Mouse (Mus musculus) forebrain, embryonic 12.5 days (tissue): ENCODE data around the gene Mmrn2. TPM values are rescaled to one million over a fixed set of nuclear protein-coding genes. Genes with fewer than 3 reads are reported as not detected.

Source experiments
- ATAC-seq: fragments of 200-750 bp; cut with Nextera tagmentation; 2 replicates; pipeline ENCODE4 v1.8.0; 2017; ENCODE audit warnings: moderate TSS enrichment; ENCODE audit not compliant: low FRiP score
- H3K27ac ChIP-seq: fragments of 300-500 bp; sonication (generic); 2 replicates; pipeline ENCODE4 v1.5.1; 2016; ENCODE audit warnings: mild to moderate bottlenecking
- H3K27me3 ChIP-seq: fragments of 300-500 bp; sonication (generic); 2 replicates; pipeline ENCODE4 v1.6.1; 2016; ENCODE audit warnings: mild to moderate bottlenecking
- H3K36me3 ChIP-seq: fragments of 300-500 bp; sonication (generic); replicated peaks from 2 replicates; pipeline ENCODE4 v1.6.1; 2016; ENCODE audit warnings: mild to moderate bottlenecking
- H3K4me1 ChIP-seq: fragments of 300-500 bp; sonication (generic); 2 replicates; pipeline ENCODE4 v1.6.1; 2016
- H3K4me2 ChIP-seq: fragments of 300-500 bp; sonication (generic); 2 replicates; pipeline ENCODE4 v1.6.1; 2016; ENCODE audit warnings: mild to moderate bottlenecking, moderate library complexity
- H3K4me3 ChIP-seq: fragments of 300-500 bp; sonication (generic); replicated peaks from 2 replicates; pipeline ENCODE4 v1.5.1; 2016; ENCODE audit warnings: mild to moderate bottlenecking
- H3K9ac ChIP-seq: fragments of 300-500 bp; sonication (generic); 2 replicates; pipeline ENCODE4 v1.6.1; 2016; ENCODE audit warnings: mild to moderate bottlenecking
- H3K9me3 ChIP-seq: fragments of 300-500 bp; sonication (generic); 2 replicates; pipeline ENCODE4 v1.6.1; 2016
- WGBS: fragments of 180-500 bp; shearing (Covaris S2); methylation state at CpG from one replicate; pipeline ENCODE4 v1.1.7; 2016; 5-methylcytosine and 5-hydroxymethylcytosine counted together
- polyA plus RNA-seq: library from polyadenylated mRNA; unstranded; fragments of >200 nt; fragmentation: Nextera tagmentation; extraction: Ambion mirVana; gene quantifications from 2 replicates; pipeline ENCODE4 v1.2.1, GENCODE M21; 2016

Gene Mmrn2
- polyA plus RNA-seq, 1 experiment from 2014 or later: 6.1 TPM

- Histone ChIP-seq H3K9me3 (no peaks in the 10 kb centered on the region), H3K9ac (no peak overlapping the region), H3K4me2 (no peak overlapping the region), H3K27ac (no peak overlapping the region), H3K4me3 (no peak overlapping the region), H3K27me3 (no peaks in the 10 kb centered on the region), H3K4me1 (no peaks in the 10 kb centered on the region), H3K36me3 (peaks cover 6% of the 10 kb centered on the region)
- no peak for ATAC-seq
- WGBS: 92% methylated on average over 8 of the region's 8 CpGs
These were observed 26.3 kb upstream of the Mmrn2 start for GRCm38 (mm10) chr14:34349007-34349406.

GRCm38 (mm10) chr14:34351660-34352059 lies 23.6 kb upstream of the Mmrn2 start:
- H3K9me3 ChIP-seq: no peaks in the 10 kb centered on the region
- no peaks in the 10 kb centered on the region for H3K36me3 ChIP-seq
- no peak overlapping the region for H3K4me3 ChIP-seq
- no peak for ATAC-seq
- no peak overlapping the region for H3K9ac ChIP-seq
- no peaks in the 10 kb centered on the region for H3K4me1 ChIP-seq
- H3K27me3 ChIP-seq: no peaks in the 10 kb centered on the region
- H3K4me2 ChIP-seq: no peak overlapping the region
- no peak overlapping the region for H3K27ac ChIP-seq
- WGBS: 72% methylated on average over 3 of the region's 3 CpGs

GRCm38 (mm10) chr14:34352523-34352922 lies 22.7 kb upstream of the Mmrn2 start:
- Histone ChIP-seq H3K4me3 (no peak overlapping the region), H3K4me1 (no peaks in the 10 kb centered on the region), H3K27me3 (0 out of 2 replicates have a peak, but pooled peaks cover under 1% of the 10 kb centered on the region), H3K36me3 (no peaks in the 10 kb centered on the region), H3K4me2 (no peak overlapping the region), H3K27ac (no peak overlapping the region), H3K9me3 (no peaks in the 10 kb centered on the region), H3K9ac (no peak overlapping the region)
- no peak for ATAC-seq
- 72% methylated on average over 6 of the region's 6 CpGs for WGBS

- no peak overlapping the region for H3K4me2 ChIP-seq
- H3K4me1 ChIP-seq: no peaks in the 10 kb centered on the region
- H3K9me3 ChIP-seq: no peaks in the 10 kb centered on the region
- H3K9ac ChIP-seq: no peak overlapping the region
- H3K4me3 ChIP-seq: no peak overlapping the region
- H3K36me3 ChIP-seq: no peaks in the 10 kb centered on the region
- H3K27me3 ChIP-seq: 0 out of 2 replicates have a peak, but pooled peaks cover 5% of the 10 kb centered on the region
- 84% methylated on average over 3 of the region's 3 CpGs for WGBS
- no peak for ATAC-seq
- H3K27ac ChIP-seq: no peak overlapping the region
These were observed 21.9 kb upstream of the Mmrn2 start for GRCm38 (mm10) chr14:34353326-34353725.

- H3K27me3 ChIP-seq: 0 out of 2 replicates have a peak, but pooled peaks cover 5% of the 10 kb centered on the region
- H3K9me3 ChIP-seq: no peaks in the 10 kb centered on the region
- H3K36me3 ChIP-seq: no peaks in the 10 kb centered on the region
- H3K4me1 ChIP-seq: no peaks in the 10 kb centered on the region
- no peak overlapping the region for H3K4me2 ChIP-seq
- no peak overlapping the region for H3K4me3 ChIP-seq
- no peak overlapping the region for H3K27ac ChIP-seq
- WGBS: 88% methylated on average over 4 of the region's 4 CpGs
- H3K9ac ChIP-seq: no peak overlapping the region
- no peak for ATAC-seq
These were observed 20.8 kb upstream of the Mmrn2 start for GRCm38 (mm10) chr14:34354456-34354855.

- Histone ChIP-seq H3K36me3 (no peaks in the 10 kb centered on the region), H3K4me3 (no peak within 1 kb of the TSS), H3K9ac (no peak within 1 kb of the TSS), H3K4me1 (no peaks in the 10 kb centered on the region), H3K27ac (no peak within 1 kb of the TSS), H3K27me3 (0 out of 2 replicates have a peak, but pooled peaks cover 5% of the 10 kb centered on the region), H3K4me2 (no peak within 1 kb of the TSS), H3K9me3 (no peaks in the 10 kb centered on the region)
- no peak for ATAC-seq
- 87% methylated on average over 6 of the region's 6 CpGs for WGBS
These were observed 20.0 kb upstream of the Mmrn2 start, which contains the start of gene Fam25c for GRCm38 (mm10) chr14:34355301-34355700. TSS of gene Fam25c (minus strand) at chr14:34355433.

- Histone ChIP-seq H3K4me1 (no peaks in the 10 kb centered on the region), H3K27ac (no peak overlapping the region), H3K27me3 (peaks cover 15% of the 10 kb centered on the region; the same call in 1 of the 2 replicates), H3K9me3 (no peaks in the 10 kb centered on the region), H3K9ac (no peak overlapping the region), H3K36me3 (no peaks in the 10 kb centered on the region), H3K4me2 (no peak overlapping the region), H3K4me3 (no peak overlapping the region)
- no peak for ATAC-seq
- 84% methylated on average over 7 of the region's 7 CpGs for WGBS
These were observed 17.4 kb upstream of the Mmrn2 start for GRCm38 (mm10) chr14:34357671-34358455.

- no peaks in the 10 kb centered on the region for H3K9me3 ChIP-seq
- peaks cover 7% of the 10 kb centered on the region for H3K4me1 ChIP-seq
- WGBS: 28% methylated on average over 5 of the region's 5 CpGs
These were observed 15.5 kb upstream of the Mmrn2 start for GRCm38 (mm10) chr14:34359676-34360244.

GRCm38 (mm10) chr14:34360251-34360650 lies 15.0 kb upstream of the Mmrn2 start:
- peaks cover 7% of the 10 kb centered on the region for H3K4me1 ChIP-seq
- H3K36me3 ChIP-seq: no peaks in the 10 kb centered on the region
- H3K4me2 ChIP-seq: no peak overlapping the region
- no peak overlapping the region for H3K4me3 ChIP-seq
- ATAC-seq: no peak
- no peak overlapping the region for H3K9ac ChIP-seq
- H3K27ac ChIP-seq: no peak overlapping the region
- 45% methylated on average over 6 of the region's 6 CpGs for WGBS
- H3K27me3 ChIP-seq: peaks cover 20% of the 10 kb centered on the region
- no peaks in the 10 kb centered on the region for H3K9me3 ChIP-seq

More at GRCm38 (mm10) chr14:34359676-34360244, 15.5 kb upstream of the Mmrn2 start:
- H3K4me3 ChIP-seq: no peak overlapping the region
- H3K9ac ChIP-seq: no peak overlapping the region
- no peaks in the 10 kb centered on the region for H3K36me3 ChIP-seq
- H3K27ac ChIP-seq: no peak overlapping the region
- ATAC-seq: no peak
- peaks cover 20% of the 10 kb centered on the region for H3K27me3 ChIP-seq
- H3K4me2 ChIP-seq: no peak overlapping the region

GRCm38 (mm10) chr14:34362135-34362534 lies 13.1 kb upstream of the Mmrn2 start:
- no peak overlapping the region for H3K4me3 ChIP-seq
- no peak overlapping the region for H3K9ac ChIP-seq
- no peak overlapping the region for H3K4me2 ChIP-seq
- WGBS: 80% methylated on average over 4 of the region's 4 CpGs
- no peak overlapping the region for H3K27ac ChIP-seq
- H3K36me3 ChIP-seq: no peaks in the 10 kb centered on the region
- H3K4me1 ChIP-seq: peaks cover 7% of the 10 kb centered on the region
- ATAC-seq: no peak
- no peaks in the 10 kb centered on the region for H3K9me3 ChIP-seq
- peaks cover 20% of the 10 kb centered on the region for H3K27me3 ChIP-seq

GRCm38 (mm10) chr14:34362726-34363445 lies 12.4 kb upstream of the Mmrn2 start:
- Histone ChIP-seq H3K27me3 (peaks cover 16% of the 10 kb centered on the region), H3K27ac (no peak overlapping the region), H3K9me3 (no peaks in the 10 kb centered on the region), H3K4me2 (peak overlapping the region; percentile 71), H3K9ac (no peak overlapping the region), H3K4me1 (peaks cover 7% of the 10 kb centered on the region), H3K4me3 (peak overlapping the region; percentile 42), H3K36me3 (no peaks in the 10 kb centered on the region)
- ATAC-seq: peak; percentile 62
- WGBS: 31% methylated on average over 18 of the region's 18 CpGs

- under 1% methylated on average over 32 of the region's 32 CpGs for WGBS
- no peaks in the 10 kb centered on the region for H3K36me3 ChIP-seq
- H3K4me2 ChIP-seq: peak overlapping the region; percentile 71
- no peak overlapping the region for H3K27ac ChIP-seq
- ATAC-seq: peak; percentile 78
- peak overlapping the region; percentile 49 for H3K9ac ChIP-seq
- H3K4me3 ChIP-seq: peak overlapping the region; percentile 42
- H3K4me1 ChIP-seq: peaks cover 7% of the 10 kb centered on the region
- peaks cover 16% of the 10 kb centered on the region for H3K27me3 ChIP-seq
- no peaks in the 10 kb centered on the region for H3K9me3 ChIP-seq
These were observed 11.6 kb upstream of the Mmrn2 start for GRCm38 (mm10) chr14:34363490-34364253.
